Mouse (Mus musculus) neural tube, embryonic 13.5 days (tissue): ENCODE measurements around the gene Ugt1a8. TPM values are rescaled to one million over a fixed set of nuclear protein-coding genes. Genes with fewer than 3 reads are reported as not detected.
"Not testable (repeated sequence)": the region's sequence is repeated elsewhere in the genome, so short reads cannot be mapped to it uniquely, and the experiment has no call there.

Source experiments
- ATAC-seq: fragments of 200-750 bp; cut with Nextera tagmentation; 2 replicates; pipeline ENCODE4 v1.8.0; 2017; ENCODE audit warnings: low read depth, mild to moderate bottlenecking, moderate TSS enrichment, moderate library complexity
- H3K27ac ChIP-seq: fragments of 300-500 bp; sonication (generic); replicated peaks from 2 replicates; pipeline ENCODE4 v1.5.1; 2015; ENCODE audit warnings: moderate library complexity, mild to moderate bottlenecking, inconsistent platforms
- H3K27me3 ChIP-seq: fragments of 300-500 bp; sonication (generic); 2 replicates; pipeline ENCODE4 v1.6.1; 2015; ENCODE audit warnings: mild to moderate bottlenecking, inconsistent platforms
- H3K36me3 ChIP-seq: fragments of 300-500 bp; sonication (generic); 2 replicates; pipeline ENCODE4 v1.6.1; 2015; ENCODE audit warnings: mild to moderate bottlenecking, inconsistent platforms
- H3K4me1 ChIP-seq: fragments of 300-500 bp; sonication (generic); replicated peaks from 2 replicates; pipeline ENCODE4 v1.6.1; 2015; ENCODE audit warnings: inconsistent platforms
- H3K4me2 ChIP-seq: fragments of 300-500 bp; sonication (generic); 2 replicates; pipeline ENCODE4 v1.6.1; 2015; ENCODE audit warnings: inconsistent platforms, mild to moderate bottlenecking, moderate library complexity
- H3K4me3 ChIP-seq: fragments of 300-500 bp; sonication (generic); 2 replicates; pipeline ENCODE4 v1.5.1; 2015; ENCODE audit warnings: mild to moderate bottlenecking, inconsistent platforms
- H3K9ac ChIP-seq: fragments of 300-500 bp; sonication (generic); 2 replicates; pipeline ENCODE4 v1.6.1; 2015; ENCODE audit warnings: moderate library complexity, mild to moderate bottlenecking, inconsistent platforms
- H3K9me3 ChIP-seq: fragments of 300-500 bp; sonication (generic); 2 replicates; pipeline ENCODE4 v1.6.1; 2016; ENCODE audit warnings: inconsistent platforms
- WGBS: fragments of 180-500 bp; shearing (Covaris S2); methylation state at CpG from one replicate; pipeline ENCODE4 v1.1.7; 2015; 5-methylcytosine and 5-hydroxymethylcytosine counted together
- polyA plus RNA-seq: library from polyadenylated mRNA; unstranded; fragments of >200 nt; fragmentation: Nextera tagmentation; extraction: Ambion mirVana; gene quantifications from 2 replicates; pipeline ENCODE4 v1.2.1, GENCODE M21; 2015

The Ugt1a8 gene
- polyA plus RNA-seq, 1 experiment from 2014 or later: not detected

DNA sequence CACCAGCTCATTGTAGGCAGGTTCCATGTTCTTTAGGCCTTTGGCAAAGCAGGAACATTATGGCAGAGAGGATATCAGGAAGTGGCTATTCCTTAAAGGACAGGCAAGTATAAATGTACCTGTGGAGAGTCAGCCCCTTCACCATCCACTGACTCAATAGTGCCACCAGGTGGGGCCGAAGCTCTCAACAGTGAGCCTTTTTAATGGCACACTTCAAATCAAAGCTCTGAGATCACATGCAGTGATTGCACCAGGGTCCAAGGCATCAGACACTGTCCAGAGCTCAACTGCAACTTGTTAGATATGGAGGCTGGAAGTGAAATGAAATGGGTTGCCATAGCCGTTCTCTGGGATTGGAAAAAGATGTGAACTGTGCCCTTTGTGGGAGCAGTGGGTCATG lies 57.7 kb downstream of the Ugt1a8 start:
- 79% methylated on average over 2 of the region's 2 CpGs for WGBS
- not testable (repeated sequence) for H3K27ac ChIP-seq, H3K4me3 ChIP-seq, H3K4me1 ChIP-seq, H3K9me3 ChIP-seq, H3K4me2 ChIP-seq, H3K27me3 ChIP-seq, ATAC-seq, H3K9ac ChIP-seq, H3K36me3 ChIP-seq

DNA sequence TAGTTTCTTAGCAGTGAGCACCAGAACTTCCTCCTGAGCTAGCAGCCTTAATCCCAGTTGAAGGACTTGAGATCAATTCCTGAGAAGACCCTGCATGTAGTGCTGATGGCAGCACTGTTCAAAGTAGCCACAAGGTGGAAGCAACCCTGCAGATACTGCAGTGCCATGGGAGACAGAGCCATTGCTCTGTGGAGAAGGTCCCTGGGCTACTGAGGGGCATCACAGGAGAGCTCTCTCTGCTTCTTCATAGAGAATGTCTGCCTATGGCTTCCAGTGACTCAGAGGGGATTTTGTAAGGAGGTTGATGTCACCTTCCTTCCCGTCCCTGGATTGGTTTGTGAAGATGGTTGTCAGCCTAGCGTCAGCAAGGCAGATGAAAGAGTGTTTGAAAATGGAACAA lies 62.5 kb downstream of the Ugt1a8 start:
- H3K4me1 ChIP-seq, ATAC-seq, H3K27ac ChIP-seq, H3K36me3 ChIP-seq, H3K9ac ChIP-seq, H3K27me3 ChIP-seq, H3K4me3 ChIP-seq, H3K4me2 ChIP-seq, H3K9me3 ChIP-seq: not testable (repeated sequence)
- 78% methylated on average over 2 of the region's 2 CpGs for WGBS

DNA sequence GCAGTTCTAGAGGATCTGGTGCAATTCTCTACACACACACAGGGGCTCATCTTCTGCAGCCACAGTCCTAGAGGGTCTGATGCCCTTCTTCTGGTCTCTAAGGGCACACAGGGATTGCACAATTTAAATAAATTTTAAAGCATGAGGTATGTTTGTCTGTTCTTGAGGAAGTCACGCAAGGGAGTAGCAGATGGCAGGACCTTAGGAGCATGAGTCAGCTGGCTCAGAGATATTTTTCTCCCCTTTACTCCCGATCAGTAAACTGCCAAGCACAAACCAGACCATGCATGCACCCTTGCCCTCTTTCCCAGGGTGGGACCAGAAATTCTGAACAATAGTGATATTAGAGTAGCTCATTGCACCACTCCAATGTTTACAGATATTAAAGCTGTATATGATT lies 70.8 kb downstream of the Ugt1a8 start:
- Histone ChIP-seq H3K27ac (no peak overlapping the region), H3K9ac (no peak overlapping the region), H3K4me2 (no peak overlapping the region), H3K4me1 (no peaks in the 10 kb centered on the region), H3K27me3 (no peaks in the 10 kb centered on the region), H3K36me3 (no peaks in the 10 kb centered on the region), H3K9me3 (no peaks in the 10 kb centered on the region), H3K4me3 (no peak overlapping the region)
- no peak for ATAC-seq
- WGBS: 87% methylated on average over 2 of the region's 2 CpGs

DNA sequence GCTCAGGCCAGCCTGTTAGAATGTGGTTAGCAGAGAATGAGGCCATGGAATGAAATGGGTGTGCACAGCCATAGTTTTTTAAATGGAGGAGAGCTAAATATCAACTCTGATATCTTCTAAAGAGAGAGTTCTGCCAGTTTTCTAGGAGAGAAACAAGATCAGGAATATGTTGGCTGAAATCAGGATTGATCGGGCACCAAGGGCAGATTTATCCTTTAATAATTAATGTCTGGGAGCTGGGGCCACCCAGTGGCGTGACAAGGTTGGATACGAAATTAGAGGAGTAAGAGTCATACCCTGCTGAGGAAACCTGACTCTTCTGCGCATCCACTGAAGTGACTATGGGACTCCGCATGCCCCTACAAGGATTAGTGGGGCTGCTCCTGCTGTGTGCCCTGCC lies 78.1 kb downstream of the Ugt1a8 start, which contains the start of gene Ugt1a5:
Gene Ugt1a5, plus strand, starts transcription at position 302 of the 400 bp plus-strand sequence.
- H3K9me3 ChIP-seq: no peaks in the 10 kb centered on the region
- no peak within 1 kb of the TSS for H3K4me2 ChIP-seq
- H3K4me1 ChIP-seq: no peaks in the 10 kb centered on the region
- no peaks in the 10 kb centered on the region for H3K36me3 ChIP-seq
- no peaks in the 10 kb centered on the region for H3K27me3 ChIP-seq
- no peak within 1 kb of the TSS for H3K9ac ChIP-seq
- WGBS: 78% methylated on average over 5 of the region's 5 CpGs
- ATAC-seq: no peak
- H3K27ac ChIP-seq: no peak within 1 kb of the TSS
- H3K4me3 ChIP-seq: no peak within 1 kb of the TSS

DNA sequence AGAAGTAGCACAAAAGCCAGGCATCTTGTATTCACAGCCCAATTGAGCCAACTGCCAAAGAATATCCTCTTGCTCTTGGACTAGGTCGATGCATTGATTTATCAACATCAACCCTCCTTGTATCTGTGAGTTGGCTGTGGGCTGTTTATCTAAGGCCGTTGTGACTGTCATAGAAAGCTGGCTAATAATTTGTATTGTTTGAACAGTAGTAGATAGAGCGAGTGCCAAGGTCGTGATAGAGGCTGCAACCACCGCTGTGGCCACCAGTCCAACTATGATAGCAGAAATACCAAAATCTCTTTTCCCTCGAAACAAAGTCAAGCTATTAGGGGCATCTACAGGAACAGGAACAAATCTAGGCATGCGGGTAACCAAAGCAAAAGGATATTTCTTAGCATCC lies 84.6 kb downstream of the Ugt1a8 start:
- H3K9me3 ChIP-seq, H3K36me3 ChIP-seq, H3K4me3 ChIP-seq, H3K4me2 ChIP-seq, ATAC-seq, H3K27ac ChIP-seq, H3K27me3 ChIP-seq, H3K4me1 ChIP-seq, H3K9ac ChIP-seq: not testable (repeated sequence)
- WGBS: 90% methylated on average over 6 of the region's 7 CpGs

DNA sequence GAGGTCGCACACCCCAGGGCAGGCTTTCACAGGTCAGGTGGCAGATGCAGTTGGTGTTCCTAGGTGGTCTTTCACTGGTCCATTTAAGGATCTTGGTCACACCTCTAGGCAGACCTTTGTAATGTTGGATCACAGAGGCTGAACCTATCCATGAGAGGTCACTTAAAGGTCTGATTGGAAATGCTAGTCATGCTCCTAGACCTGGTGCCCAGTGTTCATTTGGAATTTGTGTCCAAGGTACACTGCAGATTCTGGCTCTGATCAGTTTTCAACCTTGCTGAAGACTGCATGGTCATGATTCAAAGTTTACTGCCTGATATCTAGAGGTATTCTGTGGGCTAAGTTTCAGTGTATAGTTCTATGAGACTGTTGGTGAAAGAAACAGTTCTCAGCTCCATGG lies 92.0 kb downstream of the Ugt1a8 start:
- no peak for ATAC-seq
- H3K9me3 ChIP-seq: peaks cover 22% of the 10 kb centered on the region
- no peak overlapping the region for H3K4me3 ChIP-seq
- H3K9ac ChIP-seq: no peak overlapping the region
- no peaks in the 10 kb centered on the region for H3K4me1 ChIP-seq
- H3K27ac ChIP-seq: no peak overlapping the region
- H3K27me3 ChIP-seq: no peaks in the 10 kb centered on the region
- 91% methylated on average over 1 of the region's 1 CpGs for WGBS
- H3K4me2 ChIP-seq: no peak overlapping the region
- H3K36me3 ChIP-seq: no peaks in the 10 kb centered on the region

DNA sequence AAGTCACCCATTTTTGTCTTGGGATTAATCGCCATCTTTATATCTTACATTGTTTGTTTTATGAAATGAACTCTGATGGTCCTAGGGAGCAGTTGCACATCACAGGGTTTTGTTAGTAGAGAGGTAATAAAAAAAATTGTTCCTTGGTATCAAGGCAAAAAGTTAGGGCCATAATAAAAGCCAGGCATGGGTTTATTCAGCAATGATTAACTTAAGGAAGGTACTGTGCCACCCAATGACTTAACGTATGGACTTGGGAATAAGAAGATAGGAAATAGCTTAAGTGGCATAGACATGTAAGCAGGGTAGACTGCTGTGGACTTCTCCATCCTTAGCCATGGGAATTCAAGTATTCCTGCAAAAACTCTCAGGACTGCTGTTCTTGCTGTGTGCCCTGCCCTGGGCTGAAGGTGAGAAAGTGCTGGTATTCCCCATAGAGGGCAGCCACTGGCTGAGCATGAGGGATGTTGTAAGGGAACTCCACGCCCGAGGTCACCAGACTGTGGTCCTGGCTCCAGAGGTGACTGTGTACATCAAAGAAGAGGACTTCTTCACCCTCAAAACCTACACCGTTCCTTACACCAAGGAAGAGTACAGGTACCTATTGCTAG lies 98.8 kb downstream of the Ugt1a8 start:
- H3K4me1 ChIP-seq: no peaks in the 10 kb centered on the region
- no peak overlapping the region for H3K27ac ChIP-seq
- no peaks in the 10 kb centered on the region for H3K9me3 ChIP-seq
- no peaks in the 10 kb centered on the region for H3K27me3 ChIP-seq
- no peak overlapping the region for H3K9ac ChIP-seq
- no peak overlapping the region for H3K4me3 ChIP-seq
- ATAC-seq: no peak
- no peak overlapping the region for H3K4me2 ChIP-seq
- no peaks in the 10 kb centered on the region for H3K36me3 ChIP-seq
- WGBS: 87% methylated on average over 5 of the region's 5 CpGs

DNA sequence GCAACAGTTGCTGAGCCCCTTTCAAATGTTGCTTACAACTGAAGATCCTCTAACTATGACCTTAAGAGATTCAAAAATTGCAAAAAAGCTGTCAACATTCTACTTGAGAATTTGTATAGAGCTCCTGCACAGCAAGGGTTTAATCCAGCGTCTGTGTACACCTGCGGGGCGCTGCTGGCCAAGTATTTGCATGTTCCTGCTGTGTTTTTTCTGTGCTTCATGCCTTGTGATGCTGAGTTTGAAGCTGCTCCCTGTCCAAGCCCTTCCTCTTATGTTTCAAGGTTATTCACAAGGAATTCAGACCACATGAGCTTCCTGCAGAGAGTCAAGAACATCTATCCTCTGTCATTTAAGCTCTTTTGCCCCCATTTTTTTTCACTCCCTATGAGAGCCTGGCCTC lies 104.5 kb downstream of the Ugt1a8 start:
- no peaks in the 10 kb centered on the region for H3K27me3 ChIP-seq
- no peaks in the 10 kb centered on the region for H3K9me3 ChIP-seq
- H3K36me3 ChIP-seq: no peaks in the 10 kb centered on the region
- H3K27ac ChIP-seq: no peak overlapping the region
- no peak overlapping the region for H3K4me2 ChIP-seq
- WGBS: 74% methylated on average over 3 of the region's 3 CpGs
- H3K9ac ChIP-seq: no peak overlapping the region
- H3K4me1 ChIP-seq: no peaks in the 10 kb centered on the region
- H3K4me3 ChIP-seq: no peak overlapping the region
- ATAC-seq: no peak

DNA sequence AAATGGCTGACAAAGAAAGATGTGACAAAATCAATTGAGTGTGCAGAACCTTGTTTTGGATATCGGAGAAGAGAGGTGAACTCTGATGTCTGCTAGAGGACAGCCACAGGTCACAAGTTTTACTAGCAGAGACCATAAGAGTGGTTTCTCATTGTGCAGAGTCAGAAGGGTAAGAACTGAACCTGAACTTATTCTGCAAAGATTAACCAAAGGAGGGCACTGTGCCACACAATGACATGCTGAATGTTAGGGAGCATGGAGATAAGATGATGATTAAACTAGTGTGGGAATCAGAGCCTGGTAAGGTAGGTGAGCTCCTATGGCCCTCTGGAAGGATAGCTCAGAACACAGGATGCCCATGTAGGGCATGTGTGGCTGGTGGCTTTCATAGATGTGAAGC lies 108.1 kb downstream of the Ugt1a8 start:
- no peaks in the 10 kb centered on the region for H3K36me3 ChIP-seq
- no peak overlapping the region for H3K4me3 ChIP-seq
- no peak for ATAC-seq
- H3K27me3 ChIP-seq: no peaks in the 10 kb centered on the region
- no peaks in the 10 kb centered on the region for H3K4me1 ChIP-seq
- H3K9me3 ChIP-seq: no peaks in the 10 kb centered on the region
- no peak overlapping the region for H3K27ac ChIP-seq
- H3K9ac ChIP-seq: no peak overlapping the region
- no peak overlapping the region for H3K4me2 ChIP-seq
- WGBS: 84% methylated on average over 1 of the region's 1 CpGs

DNA sequence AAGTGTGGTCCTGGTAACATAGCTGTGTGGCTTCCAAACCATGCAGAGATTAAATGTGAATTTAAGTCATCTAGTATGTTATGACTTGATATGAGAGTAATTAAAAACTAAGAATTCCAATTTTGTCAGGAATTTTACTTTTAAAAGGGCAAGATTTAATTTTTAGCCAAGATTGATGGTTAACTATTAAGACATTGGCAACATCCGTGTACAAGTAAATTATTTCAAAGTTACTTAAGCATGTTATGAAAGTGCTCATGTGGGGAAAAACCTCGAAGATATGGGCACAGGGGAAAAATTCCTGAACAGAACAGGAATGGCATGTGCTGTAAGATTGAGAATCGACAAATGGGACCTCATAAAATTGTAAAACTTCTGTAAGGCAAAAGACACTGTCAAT lies 109.8 kb downstream of the Ugt1a8 start:
- ATAC-seq: no peak
- Histone ChIP-seq H3K4me2 (no peak overlapping the region), H3K27ac (no peak overlapping the region), H3K4me3 (no peak overlapping the region), H3K9ac (no peak overlapping the region), H3K4me1 (no peaks in the 10 kb centered on the region), H3K36me3 (no peaks in the 10 kb centered on the region), H3K27me3 (no peaks in the 10 kb centered on the region), H3K9me3 (no peaks in the 10 kb centered on the region)
- WGBS: 76% methylated on average over 3 of the region's 3 CpGs

DNA sequence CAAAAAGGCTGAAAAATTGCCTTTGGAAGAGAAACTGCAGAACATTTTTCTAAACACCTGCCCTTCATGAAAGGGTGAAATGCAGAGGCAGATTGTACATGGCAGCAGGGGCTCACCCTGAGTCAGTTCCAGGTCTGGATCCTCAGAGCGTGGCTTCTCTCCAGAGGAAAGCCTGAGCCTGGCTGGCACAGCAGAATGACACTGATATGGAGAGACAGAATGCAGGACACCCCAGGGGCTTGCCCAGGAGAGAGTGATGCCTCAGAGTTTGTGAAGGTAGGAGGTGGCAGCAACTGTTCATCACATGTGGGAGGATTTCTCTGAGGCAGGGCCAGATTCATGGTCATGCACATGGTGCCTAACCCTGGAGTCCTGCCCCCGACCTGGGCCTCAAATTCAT lies 112.4 kb downstream of the Ugt1a8 start:
- no peak for ATAC-seq
- Histone ChIP-seq H3K4me1 (no peaks in the 10 kb centered on the region; the same call in 1 of the 2 replicates), H3K9ac (no peak overlapping the region), H3K36me3 (no peaks in the 10 kb centered on the region), H3K4me3 (no peak overlapping the region), H3K4me2 (no peak overlapping the region), H3K27ac (no peak overlapping the region), H3K9me3 (peaks cover 9% of the 10 kb centered on the region; the same call in 1 of the 2 replicates), H3K27me3 (no peaks in the 10 kb centered on the region)
- whole genome bisulfite sequencing: 78% methylated on average over 2 of the region's 2 CpGs

DNA sequence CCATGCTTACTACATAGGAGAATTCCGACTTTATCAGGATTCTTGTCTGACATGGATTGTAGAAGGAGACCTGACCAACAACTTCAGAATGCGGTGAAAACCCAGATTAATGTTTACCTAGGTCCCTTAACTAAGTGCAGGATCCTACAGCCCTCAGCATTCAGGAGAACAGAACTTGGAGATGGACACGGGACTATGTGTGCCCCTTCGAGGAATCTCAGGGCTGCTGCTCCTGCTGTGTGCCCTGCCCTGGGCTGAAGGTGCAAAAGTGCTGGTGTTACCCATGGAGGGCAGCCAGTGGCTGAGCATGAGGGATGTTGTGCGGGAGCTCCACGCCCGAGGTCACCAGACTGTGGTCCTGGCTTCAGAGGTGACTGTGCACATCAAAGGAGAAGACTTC lies 112.8 kb downstream of the Ugt1a8 start, which contains the start of gene Ugt1a2:
Gene Ugt1a2, plus strand, starts transcription at position 146 of the 400 bp plus-strand sequence.
- H3K9ac ChIP-seq: no peak within 1 kb of the TSS
- no peak within 1 kb of the TSS for H3K27ac ChIP-seq
- WGBS: 80% methylated on average over 7 of the region's 7 CpGs
- H3K4me1 ChIP-seq: no peaks in the 10 kb centered on the region; the same call in 1 of the 2 replicates
- no peak within 1 kb of the TSS for H3K4me3 ChIP-seq
- no peaks in the 10 kb centered on the region for H3K36me3 ChIP-seq
- H3K9me3 ChIP-seq: peaks cover 9% of the 10 kb centered on the region; the same call in 1 of the 2 replicates
- no peak for ATAC-seq
- H3K4me2 ChIP-seq: no peak within 1 kb of the TSS
- no peaks in the 10 kb centered on the region for H3K27me3 ChIP-seq

DNA sequence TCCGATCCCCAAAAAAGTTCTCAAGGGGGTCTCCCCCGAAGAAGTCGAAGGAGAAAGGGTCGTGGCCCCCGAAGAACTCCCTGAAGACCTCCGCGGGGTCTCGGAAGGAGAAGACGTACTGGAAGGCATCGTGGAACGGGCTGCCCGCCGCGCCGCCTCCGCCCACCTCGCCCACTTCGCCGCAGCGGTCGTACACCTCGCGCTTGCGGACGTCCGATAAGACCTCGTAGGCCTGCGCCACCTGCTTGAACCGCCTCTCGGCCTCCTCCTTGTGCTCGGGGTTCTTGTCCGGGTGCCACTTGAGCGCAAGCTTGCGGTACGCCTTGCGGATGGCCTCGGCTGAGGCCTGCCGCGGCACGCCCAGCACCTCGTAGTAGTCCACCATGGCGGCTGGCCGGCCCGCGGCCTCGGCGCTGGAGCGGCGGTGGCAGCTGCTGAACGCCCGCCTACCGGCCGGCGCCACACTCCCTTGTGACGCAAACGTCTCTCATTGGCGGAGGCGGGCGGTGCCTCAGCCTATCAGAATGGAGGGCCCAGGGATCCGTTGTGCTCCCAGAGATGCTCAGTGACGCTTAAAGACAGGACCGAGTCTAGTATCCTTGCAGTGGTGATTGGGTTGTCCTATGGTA lies 117.8 kb downstream of the Ugt1a8 start, which contains the start of gene Dnajb3:
Gene Dnajb3, minus strand, starts transcription at position 489 of the 629 bp plus-strand sequence.
- H3K27me3 ChIP-seq: no peaks in the 10 kb centered on the region
- peak within 1 kb of the TSS; percentile 80 for H3K9ac ChIP-seq
- peak within 1 kb of the TSS; percentile 57; the same call in 1 of the 2 replicates for H3K27ac ChIP-seq
- WGBS: 5% methylated on average over 62 of the region's 62 CpGs
- ATAC-seq: peak; percentile 100
- peaks cover 9% of the 10 kb centered on the region for H3K9me3 ChIP-seq
- peaks cover 5% of the 10 kb centered on the region; the same call in 1 of the 2 replicates for H3K4me1 ChIP-seq
- H3K4me2 ChIP-seq: peak within 1 kb of the TSS; percentile 73
- H3K4me3 ChIP-seq: peak within 1 kb of the TSS; percentile 47
- no peaks in the 10 kb centered on the region for H3K36me3 ChIP-seq
